Mouse (Mus musculus) retina, postnatal 1 day (tissue): ENCODE measurements at regions not wholly inside any gene's neighbourhood (a gene's known extent, or its start where the extent isn't known, plus 50 kb on each side); places are given as distances from the start of the nearest gene placed in this dataset.
"Not testable (repeated sequence)": the region's sequence is repeated elsewhere in the genome, so short reads cannot be mapped to it uniquely, and the experiment has no call there.

ENCODE experiments used
- DNase-seq: peaks from one replicate; pipeline ENCODE4 v3.0.0-alpha.2; 2012

DNA sequence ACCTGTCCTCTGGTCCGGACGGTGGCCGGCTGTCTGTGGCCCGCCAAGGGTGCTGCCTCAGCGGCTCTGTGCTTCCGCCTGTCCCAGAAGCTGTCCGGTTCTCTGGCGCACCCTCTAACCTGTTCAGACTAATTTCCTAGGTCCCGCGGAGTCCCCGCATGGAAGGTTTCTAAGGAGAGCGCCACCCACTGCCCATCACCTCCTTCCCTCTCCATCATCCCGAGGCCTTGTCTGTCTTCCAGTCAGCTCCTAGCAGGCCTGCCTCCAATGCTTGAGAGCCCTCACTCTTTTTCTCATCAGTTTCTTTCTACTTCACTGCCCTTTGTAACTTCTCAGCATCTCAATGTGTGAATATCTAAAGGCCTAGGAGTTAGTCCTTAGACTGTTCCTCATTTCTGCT is 86.4 kb upstream of the Zfp746 start:
- DNase-seq = not testable (repeated sequence)

DNA sequence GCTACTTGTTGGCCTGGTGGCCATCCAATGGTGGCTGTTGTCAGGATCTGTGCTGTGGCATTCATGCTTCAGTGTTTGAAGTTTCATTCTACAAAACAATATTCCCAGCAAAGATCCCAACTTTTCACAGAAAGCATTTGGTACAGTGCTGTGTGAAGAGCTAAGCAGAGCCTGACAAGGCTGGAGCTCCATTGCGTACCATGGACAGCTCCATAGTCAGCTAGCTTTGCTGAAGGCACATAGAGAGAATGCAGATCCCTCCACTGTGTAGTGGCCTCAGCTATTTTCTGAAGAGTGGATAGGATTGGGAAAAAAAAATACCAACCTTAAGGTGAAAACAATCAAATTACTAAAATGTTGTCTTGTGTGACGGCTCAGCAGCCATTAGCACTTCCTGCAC is 50.5 kb upstream of the Zfp746 start:
- DNase-seq = peak; percentile 32
